Comparison of ENCODE assay signal across 8 mouse cellular contexts in genomic region chr6:54816388-54817065, GRCm38 (mm10). TPM values are rescaled to one million over a fixed set of nuclear protein-coding genes. Genes with fewer than 3 reads are reported as not detected.
DNase-seq lines count a peak whose midpoint lies in the region; ATAC-seq and TF ChIP-seq lines count a peak whose summit lies in the region.

TSS of gene Znrf2 (plus strand) at chr6:54816916.

- H3K4me1 ChIP-seq in bone marrow, adult 2 months (ENCODE audit: control insufficient read depth, insufficient read depth, low read length) = no peaks in the 10 kb centered on the region; the same call in none of the 2 replicates
- peaks cover 31% of the 10 kb centered on the region for H3K4me1 ChIP-seq in embryonic facial prominence, embryonic 15.5 days
- peaks cover 30% of the 10 kb centered on the region for H3K4me1 ChIP-seq in limb, embryonic 14.5 days (ENCODE audit: control insufficient read depth, insufficient read depth, low read length)
- H3K4me1 ChIP-seq in midbrain, postnatal 0 days (ENCODE audit: insufficient read depth, low read length) = 0 out of 2 replicates have a peak, but pooled peaks cover 3% of the 10 kb centered on the region

- peak; percentile 97 for DNase-seq in 416B (ENCODE audit: low read depth)
- peak; percentile 92 for DNase-seq in heart, adult 8-10 months (ENCODE audit: low spot score)
- peak; percentile 96 for DNase-seq in kidney, adult 9 months
- DNase-seq in limb, embryonic 14.5 days (ENCODE audit: low spot score) = peak; percentile 98
- peak; percentile 98 for DNase-seq in midbrain, postnatal 0 days (ENCODE audit: low spot score)
- DNase-seq in spleen, postnatal 14 days (ENCODE audit: low spot score in 2 of 2) = peak; percentile 80 to 81

- H3K36me3 ChIP-seq in embryonic facial prominence, embryonic 15.5 days = no peaks in the 10 kb centered on the region
- H3K36me3 ChIP-seq in limb, embryonic 14.5 days (ENCODE audit: control insufficient read depth, insufficient read depth, low read length) = no peaks in the 10 kb centered on the region
- no peaks in the 10 kb centered on the region for H3K36me3 ChIP-seq in midbrain, postnatal 0 days (ENCODE audit: insufficient read depth, low read length)

- no peak for TF ChIP-seq CTCF in bone marrow, adult 2 months (IDR thresholded peaks at IDR 0.05; ENCODE audit: control insufficient read depth, insufficient read depth, low read length)
- peak; percentile 50 for TF ChIP-seq CTCF in midbrain, postnatal 0 days (IDR thresholded peaks at IDR 0.05)

- peak; percentile 87; the same call in 1 of the 2 replicates for TF ChIP-seq POLR2A in bone marrow, adult 2 months (IDR thresholded peaks at IDR 0.05; ENCODE audit: borderline replicate concordance, control insufficient read depth, low read depth, low read length)
- 0 out of 2 replicates have a peak, but pooled peaks have one; percentile 60 for TF ChIP-seq POLR2A in limb, embryonic 14.5 days (IDR thresholded peaks at IDR 0.05; ENCODE audit: borderline replicate concordance, extremely low read depth, insufficient read depth, insufficient read length)

- H3K27me3 ChIP-seq in embryonic facial prominence, embryonic 15.5 days = no peaks in the 10 kb centered on the region
- no peaks in the 10 kb centered on the region for H3K27me3 ChIP-seq in limb, embryonic 14.5 days (ENCODE audit: control insufficient read depth, insufficient read depth, low read length)
- no peaks in the 10 kb centered on the region for H3K27me3 ChIP-seq in midbrain, postnatal 0 days (ENCODE audit: insufficient read depth, low read length)

- H3K9ac ChIP-seq in embryonic facial prominence, embryonic 15.5 days = peak within 1 kb of the TSS; percentile 82
- H3K9ac ChIP-seq in limb, embryonic 14.5 days (ENCODE audit: low read depth, low read length, severe bottlenecking) = peak within 1 kb of the TSS; percentile 89
- peak within 1 kb of the TSS; percentile 91 for H3K9ac ChIP-seq in midbrain, postnatal 0 days (replicated peaks; ENCODE audit: low read length, poor library complexity, severe bottlenecking)

- peak within 1 kb of the TSS; percentile 57 for H3K4me2 ChIP-seq in embryonic facial prominence, embryonic 15.5 days (replicated peaks)
- peak within 1 kb of the TSS; percentile 76 for H3K4me2 ChIP-seq in limb, embryonic 14.5 days (replicated peaks; ENCODE audit: low read depth, low read length, severe bottlenecking)
- peak within 1 kb of the TSS; percentile 68 for H3K4me2 ChIP-seq in midbrain, postnatal 0 days (ENCODE audit: low read depth, low read length, poor library complexity, severe bottlenecking)

- peak within 1 kb of the TSS; percentile 100 for H3K27ac ChIP-seq in bone marrow, adult 2 months (ENCODE audit: control insufficient read depth, insufficient read depth, low read depth, low read length, poor library complexity)
- peak within 1 kb of the TSS; percentile 94 for H3K27ac ChIP-seq in embryonic facial prominence, embryonic 15.5 days (replicated peaks)
- peak within 1 kb of the TSS; percentile 96 for H3K27ac ChIP-seq in limb, embryonic 14.5 days (replicated peaks; ENCODE audit: low read depth, low read length)
- peak within 1 kb of the TSS; percentile 86 for H3K27ac ChIP-seq in midbrain, postnatal 0 days (ENCODE audit: low read depth, low read length)

- WGBS in bone marrow, adult 2 months = 2% methylated on average over 88 of the region's 88 CpGs
- under 1% methylated on average over 59 of the region's 88 CpGs for WGBS in embryonic facial prominence, embryonic 15.5 days
- 1% methylated on average over 63 of the region's 88 CpGs for WGBS in limb, embryonic 14.5 days
- under 1% methylated on average over 53 of the region's 88 CpGs for WGBS in midbrain, postnatal 0 days

- ATAC-seq in embryonic facial prominence, embryonic 15.5 days (ENCODE audit: insufficient number of reproducible peaks, low FRiP score, low TSS enrichment, low read depth) = peak; percentile 99
- ATAC-seq in limb, embryonic 14.5 days (ENCODE audit: low FRiP score, low read depth) = peak; percentile 99
- ATAC-seq in midbrain, postnatal 0 days (ENCODE audit: low FRiP score) = peak; percentile 99

- H3K9me3 ChIP-seq in embryonic facial prominence, embryonic 15.5 days (replicated peaks) = no peaks in the 10 kb centered on the region
- no peaks in the 10 kb centered on the region for H3K9me3 ChIP-seq in limb, embryonic 14.5 days (ENCODE audit: control insufficient read depth, low read length)
- no peaks in the 10 kb centered on the region for H3K9me3 ChIP-seq in midbrain, postnatal 0 days (ENCODE audit: low read length)

- H3K4me3 ChIP-seq in bone marrow, adult 2 months (replicated peaks; ENCODE audit: control insufficient read depth, low read depth, low read length) = peak within 1 kb of the TSS; percentile 94
- H3K4me3 ChIP-seq in embryonic facial prominence, embryonic 15.5 days (replicated peaks) = peak within 1 kb of the TSS; percentile 86
- peak within 1 kb of the TSS; percentile 75 for H3K4me3 ChIP-seq in limb, embryonic 14.5 days (replicated peaks; ENCODE audit: low read length)
- H3K4me3 ChIP-seq in midbrain, postnatal 0 days (ENCODE audit: low read depth, low read length) = peak within 1 kb of the TSS; percentile 88

RNA-seq across cellular contexts. Expression of gene Znrf2, which starts in this region (rescaled TPM):
- 10.4 and 10.6 TPM in 2 replicates for polyA plus RNA-seq in bone marrow, adult 2 months (2011; ENCODE audit: insufficient read depth, insufficient read length, low replicate concordance, missing spikeins)
- 3.9 and 4.5 TPM in 2 replicates for polyA plus RNA-seq in embryonic facial prominence, embryonic 15.5 days (2015; fragmentation: Nextera tagmentation; extraction: Ambion mirVana)
- 10 to 100 TPM; 18.0 to 23.9 (median 19.8) TPM for total RNA-seq in heart, adult 8-10 months (2022)
- polyA plus RNA-seq in limb, embryonic 14.5 days (2012; rRNA removed) = 5.7 and 6.3 TPM in 2 replicates
- polyA plus RNA-seq in limb, embryonic 14.5 days (2014; fragmentation: Nextera tagmentation; extraction: Ambion mirVana) = 5.3 and 5.5 TPM in 2 replicates
- total RNA-seq in midbrain, postnatal 0 days (2014; rRNA removed) = 32.8 and 49.4 TPM in 2 replicates
- 5.7 and 6.5 TPM in 2 replicates for polyA plus RNA-seq in midbrain, postnatal 0 days (2015; fragmentation: Nextera tagmentation; extraction: Ambion mirVana)

Comparison
In these comparisons a context has a peak if more than half of its experiments do, and no peak if none do; other contexts are left out.
1. Peak in every context shown above with its lines: DNase-seq, ATAC-seq, H3K4me3 ChIP-seq and H3K27ac ChIP-seq.